Mouse (Mus musculus): ENCODE results near the gene Ncoa5.

Ncoa5 gene

GRCm38 (mm10) chr2:164991808-164992207, 42.9 kb downstream of the Ncoa5 start:
- DNase-seq: no peak

- no peak for DNase-seq
These were observed 43.6 kb downstream of the Ncoa5 start for GRCm38 (mm10) chr2:164991111-164991510.

- DNase-seq: no peak
These were observed 45.9 kb downstream of the Ncoa5 start for GRCm38 (mm10) chr2:164988777-164989176.

- DNase-seq: no peak
These were observed 48.2 kb downstream of the Ncoa5 start for GRCm38 (mm10) chr2:164986371-164987027.

- DNase-seq: no peak
These were observed 48.7 kb downstream of the Ncoa5 start for GRCm38 (mm10) chr2:164985962-164986361.

GRCm38 (mm10) chr2:164979749-164980148, 54.9 kb downstream of the Ncoa5 start:
- DNase-seq: peak; percentile 82

- no peak for DNase-seq
These were observed 59.1 kb downstream of the Ncoa5 start for GRCm38 (mm10) chr2:164975611-164976010.

- no peak for DNase-seq
These were observed 62.0 kb downstream of the Ncoa5 start for GRCm38 (mm10) chr2:164972646-164973045.

GRCm38 (mm10) chr2:164970631-164971196, 64.0 kb downstream of the Ncoa5 start:
- DNase-seq: peak; percentile 77

- DNase-seq: no peak
These were observed 65.3 kb downstream of the Ncoa5 start for GRCm38 (mm10) chr2:164969348-164969781.

- DNase-seq: peak; percentile 90
These were observed 66.2 kb downstream of the Ncoa5 start for GRCm38 (mm10) chr2:164968451-164968851.

GRCm38 (mm10) chr2:164967761-164968440, 66.8 kb downstream of the Ncoa5 start:
- DNase-seq: peak; percentile 60

- no peak for DNase-seq
These were observed 67.5 kb downstream of the Ncoa5 start for GRCm38 (mm10) chr2:164967193-164967592.

- peak; percentile 89 for DNase-seq
These were observed 68.3 kb downstream of the Ncoa5 start for GRCm38 (mm10) chr2:164966381-164966780.

- DNase-seq: no peak
These were observed 69.7 kb downstream of the Ncoa5 start for GRCm38 (mm10) chr2:164964981-164965380.

- no peak for DNase-seq
These were observed 70.3 kb downstream of the Ncoa5 start for GRCm38 (mm10) chr2:164964242-164964894.

- DNase-seq: no peak
These were observed 72.5 kb downstream of the Ncoa5 start for GRCm38 (mm10) chr2:164962183-164962580.

- DNase-seq: peak; percentile 81
These were observed 73.0 kb downstream of the Ncoa5 start for GRCm38 (mm10) chr2:164961506-164962182.

- DNase-seq: peak; percentile 92
These were observed 73.8 kb downstream of the Ncoa5 start, which contains the start of gene Slc12a5 for GRCm38 (mm10) chr2:164960716-164961441. Slc12a5 (plus strand) TSS chr2:164960802.

- DNase-seq: no peak
These were observed 76.9 kb downstream of the Ncoa5 start for GRCm38 (mm10) chr2:164957548-164958315.

GRCm38 (mm10) chr2:164956195-164956594, 78.5 kb downstream of the Ncoa5 start:
- DNase-seq: no peak

Data from embryo, embryonic 11 days (tissue).